Mouse (Mus musculus) neural tube, embryonic 14.5 days (tissue): Measurements from ENCODE around the gene Cox7a1. TPM values are rescaled to one million over a fixed set of nuclear protein-coding genes. Genes with fewer than 3 reads are reported as not detected.
"Not testable (repeated sequence)": the region's sequence is repeated elsewhere in the genome, so short reads cannot be mapped to it uniquely, and the experiment has no call there.

Source experiments
- ATAC-seq: fragments of 200-750 bp; cut with Nextera tagmentation; 2 replicates; pipeline ENCODE4 v1.8.0; 2017; ENCODE audit warnings: low read depth, mild to moderate bottlenecking, moderate TSS enrichment, moderate library complexity
- H3K27ac ChIP-seq: fragments of 300-500 bp; sonication (generic); 2 replicates; pipeline ENCODE4 v1.5.1; 2014; ENCODE audit warnings: low read depth, mild to moderate bottlenecking, control low read depth, low read length, moderate library complexity, mixed read lengths
- H3K27me3 ChIP-seq: fragments of 300-500 bp; sonication (generic); 2 replicates; pipeline ENCODE4 v1.6.1; 2014; ENCODE audit warnings: low read length; ENCODE audit not compliant: control insufficient read depth, insufficient read depth
- H3K36me3 ChIP-seq: fragments of 300-500 bp; sonication (generic); 2 replicates; pipeline ENCODE4 v1.6.1; 2014; ENCODE audit warnings: low read length, mixed read lengths; ENCODE audit not compliant: control insufficient read depth, insufficient read depth
- H3K4me1 ChIP-seq: fragments of 300-500 bp; sonication (generic); 2 replicates; pipeline ENCODE4 v1.6.1; 2014; ENCODE audit warnings: low read length; ENCODE audit not compliant: control insufficient read depth, insufficient read depth
- H3K4me2 ChIP-seq: fragments of 300-500 bp; sonication (generic); 2 replicates; pipeline ENCODE4 v1.6.1; 2014; ENCODE audit warnings: mild to moderate bottlenecking, low read depth, low read length, control low read depth
- H3K4me3 ChIP-seq: fragments of 300-500 bp; sonication (generic); 2 replicates; pipeline ENCODE4 v1.5.1; 2014; ENCODE audit warnings: low read depth, low read length, control low read depth, mixed read lengths
- H3K9ac ChIP-seq: fragments of 300-500 bp; sonication (generic); replicated peaks from 2 replicates; pipeline ENCODE4 v1.6.1; 2014; ENCODE audit warnings: low read depth, mild to moderate bottlenecking, control low read depth, low read length, mixed read lengths
- H3K9me3 ChIP-seq: fragments of 300-500 bp; sonication (generic); 2 replicates; pipeline ENCODE4 v1.6.1; 2016; ENCODE audit warnings: low read length; ENCODE audit not compliant: control insufficient read depth
- WGBS: fragments of 180-500 bp; shearing (Covaris S2); extraction: QIAGEN DNeasy Blood & Tissue Kit; methylation state at CpG from one replicate; pipeline ENCODE4 v1.1.7; 2014; 5-methylcytosine and 5-hydroxymethylcytosine counted together
- polyA plus RNA-seq: library from polyadenylated mRNA; unstranded; fragments of >200 nt; fragmentation: Nextera tagmentation; extraction: Ambion mirVana; gene quantifications from 2 replicates; pipeline ENCODE4 v1.2.1, GENCODE M21; 2014

Gene Cox7a1
- polyA plus RNA-seq, 1 experiment from 2014 or later, result 4.7 TPM

- 25% methylated on average over 8 of the region's 8 CpGs for WGBS
- no peak overlapping the region for H3K4me2 ChIP-seq
- H3K9ac ChIP-seq, result no peak overlapping the region
- H3K27ac ChIP-seq, result no peak overlapping the region
- H3K27me3 ChIP-seq, result no peaks in the 10 kb centered on the region
- H3K4me3 ChIP-seq, result no peak overlapping the region
- no peaks in the 10 kb centered on the region for H3K9me3 ChIP-seq
- no peaks in the 10 kb centered on the region for H3K4me1 ChIP-seq
- H3K36me3 ChIP-seq, result no peaks in the 10 kb centered on the region
- ATAC-seq, result no peak
Observed at GRCm38 (mm10) chr7:30204380-30204779, 20.4 kb downstream of the Cox7a1 start.

- H3K4me3 ChIP-seq, result no peak overlapping the region
- 7% methylated on average over 2 of the region's 2 CpGs for WGBS
- ATAC-seq, result no peak
Observed at GRCm38 (mm10) chr7:30205383-30205782, 21.4 kb downstream of the Cox7a1 start.

GRCm38 (mm10) chr7:30206364-30206763 is 22.4 kb downstream of the Cox7a1 start:
- not testable (repeated sequence) for H3K27ac ChIP-seq, H3K4me3 ChIP-seq, H3K27me3 ChIP-seq, ATAC-seq, H3K4me1 ChIP-seq, H3K9ac ChIP-seq, H3K4me2 ChIP-seq, H3K36me3 ChIP-seq, H3K9me3 ChIP-seq
- WGBS, result 70% methylated on average over 5 of the region's 5 CpGs

More at GRCm38 (mm10) chr7:30205383-30205782, 21.4 kb downstream of the Cox7a1 start:
- H3K9me3 ChIP-seq, result no peaks in the 10 kb centered on the region
- no peak overlapping the region for H3K4me2 ChIP-seq
- no peaks in the 10 kb centered on the region for H3K4me1 ChIP-seq
- no peaks in the 10 kb centered on the region for H3K36me3 ChIP-seq
- no peak overlapping the region for H3K27ac ChIP-seq
- H3K9ac ChIP-seq, result no peak overlapping the region
- no peaks in the 10 kb centered on the region for H3K27me3 ChIP-seq

GRCm38 (mm10) chr7:30211025-30211424 is 27.1 kb downstream of the Cox7a1 start:
- WGBS, result 19% methylated on average over 4 of the region's 4 CpGs
- no peak for ATAC-seq

GRCm38 (mm10) chr7:30213881-30214280 is 29.9 kb downstream of the Cox7a1 start:
- no peak for ATAC-seq
- H3K4me2 ChIP-seq, result no peak overlapping the region
- no peak overlapping the region for H3K4me3 ChIP-seq
- no peaks in the 10 kb centered on the region for H3K36me3 ChIP-seq
- WGBS, result 93% methylated on average over 3 of the region's 3 CpGs
- H3K27me3 ChIP-seq, result no peaks in the 10 kb centered on the region
- H3K4me1 ChIP-seq, result 0 out of 2 replicates have a peak, but pooled peaks cover 3% of the 10 kb centered on the region
- H3K27ac ChIP-seq, result no peak overlapping the region
- no peaks in the 10 kb centered on the region for H3K9me3 ChIP-seq
- no peak overlapping the region for H3K9ac ChIP-seq

More at GRCm38 (mm10) chr7:30211025-30211424, 27.1 kb downstream of the Cox7a1 start:
- H3K27me3 ChIP-seq, result no peaks in the 10 kb centered on the region
- no peaks in the 10 kb centered on the region for H3K4me1 ChIP-seq
- no peaks in the 10 kb centered on the region for H3K36me3 ChIP-seq
- no peaks in the 10 kb centered on the region for H3K9me3 ChIP-seq
- H3K4me3 ChIP-seq, result no peak overlapping the region
- H3K4me2 ChIP-seq, result no peak overlapping the region
- H3K9ac ChIP-seq, result no peak overlapping the region
- no peak overlapping the region for H3K27ac ChIP-seq

GRCm38 (mm10) chr7:30215875-30216274 is 31.9 kb downstream of the Cox7a1 start:
- H3K27ac ChIP-seq, result no peak overlapping the region
- WGBS, result 86% methylated on average over 3 of the region's 3 CpGs
- no peak overlapping the region for H3K4me3 ChIP-seq
- no peak overlapping the region for H3K4me2 ChIP-seq
- no peak overlapping the region for H3K9ac ChIP-seq
- no peak for ATAC-seq
- H3K27me3 ChIP-seq, result no peaks in the 10 kb centered on the region
- H3K9me3 ChIP-seq, result no peaks in the 10 kb centered on the region
- H3K36me3 ChIP-seq, result no peaks in the 10 kb centered on the region
- H3K4me1 ChIP-seq, result peaks cover 6% of the 10 kb centered on the region; the same call in 1 of the 2 replicates

GRCm38 (mm10) chr7:30216723-30217151 is 32.8 kb downstream of the Cox7a1 start:
- Histone ChIP-seq H3K4me2 (peak overlapping the region; percentile 44), H3K36me3 (no peaks in the 10 kb centered on the region), H3K27me3 (no peaks in the 10 kb centered on the region), H3K9ac (no peak overlapping the region; the same call in 1 of the 2 replicates), H3K4me1 (peaks cover 6% of the 10 kb centered on the region; the same call in 1 of the 2 replicates), H3K4me3 (peak overlapping the region; percentile 17; the same call in 1 of the 2 replicates), H3K27ac (peak overlapping the region; percentile 62), H3K9me3 (no peaks in the 10 kb centered on the region)
- peak; percentile 77 for ATAC-seq
- 1% methylated on average over 16 of the region's 16 CpGs for WGBS

- 78% methylated on average over 2 of the region's 2 CpGs for WGBS
- Histone ChIP-seq H3K27ac (no peak overlapping the region), H3K9me3 (no peaks in the 10 kb centered on the region), H3K4me1 (peaks cover 6% of the 10 kb centered on the region; the same call in 1 of the 2 replicates), H3K4me2 (no peak overlapping the region), H3K4me3 (no peak overlapping the region), H3K27me3 (no peaks in the 10 kb centered on the region), H3K36me3 (no peaks in the 10 kb centered on the region), H3K9ac (no peak overlapping the region)
- ATAC-seq, result peak; percentile 26; the same call in 1 of the 2 replicates
Observed at GRCm38 (mm10) chr7:30217277-30217676, 33.3 kb downstream of the Cox7a1 start.

GRCm38 (mm10) chr7:30219293-30220007 is 35.5 kb downstream of the Cox7a1 start:
- Histone ChIP-seq H3K4me2 (peak overlapping the region; percentile 88), H3K4me3 (peak overlapping the region; percentile 39), H3K9ac (peak overlapping the region; percentile 48; the same call in 1 of the 2 replicates), H3K27ac (peak overlapping the region; percentile 11; the same call in 1 of the 2 replicates), H3K27me3 (no peaks in the 10 kb centered on the region), H3K4me1 (peaks cover 6% of the 10 kb centered on the region; the same call in 1 of the 2 replicates), H3K9me3 (no peaks in the 10 kb centered on the region), H3K36me3 (peaks cover 10% of the 10 kb centered on the region)
- peak; percentile 54 for ATAC-seq
- WGBS, result 5% methylated on average over 16 of the region's 16 CpGs
